Mouse (Mus musculus) embryo, embryonic 11.5 days (tissue): ENCODE data around the gene Gbp2b.
"Not testable (repeated sequence)": the region's sequence is repeated elsewhere in the genome, so short reads cannot be mapped to it uniquely, and the experiment has no call there.

Experiments used
- DNase-seq: peaks from one replicate; pipeline ENCODE4 v3.0.0-alpha.2; 2012; ENCODE audit warnings: low read depth, low spot score

Gene Gbp2b

DNA sequence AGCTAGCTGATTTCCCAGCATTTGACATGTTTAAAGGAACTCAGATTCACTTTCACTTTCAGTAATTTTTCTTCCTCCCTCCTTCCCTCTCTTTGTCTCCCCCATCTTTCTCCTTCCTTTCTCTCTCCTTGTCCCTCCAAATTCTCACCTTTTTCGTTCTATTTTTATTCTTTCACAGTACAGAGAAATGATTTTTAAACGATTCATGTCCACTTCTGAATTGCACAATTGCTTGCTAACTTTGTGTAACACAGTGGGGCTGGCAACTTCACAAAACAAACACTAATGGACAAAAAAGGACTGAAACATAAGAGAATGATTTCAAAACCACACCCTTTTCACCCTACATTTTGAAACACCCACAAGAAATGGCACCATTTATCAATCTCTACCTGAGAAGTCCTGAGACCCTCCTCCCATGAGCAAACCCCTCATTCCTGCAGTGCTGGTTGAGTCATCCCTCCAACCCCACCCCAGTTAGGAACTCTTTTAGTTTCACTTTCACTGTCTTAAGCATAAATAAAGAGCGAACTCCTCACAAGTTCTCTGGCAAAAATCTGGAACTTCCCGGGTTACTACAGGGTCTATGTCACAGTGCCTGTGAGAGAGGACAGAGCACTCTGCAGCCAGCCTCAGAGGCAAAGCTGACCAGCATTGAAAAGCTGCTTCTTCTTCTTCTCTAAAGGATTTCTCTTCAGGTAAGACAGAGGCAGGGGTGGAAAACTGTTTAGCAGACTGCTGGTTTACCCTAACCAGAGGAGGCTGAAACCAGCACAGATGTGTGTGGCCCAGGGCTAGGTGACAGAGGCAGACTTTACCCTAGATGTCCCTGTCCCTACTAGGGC, 25.7 kb downstream of the Gbp2b start, which contains the start of gene Gbp2:
TSS of gene Gbp2 (plus strand) at position 492 of the 845 bp plus-strand sequence.
- no peak for DNase-seq

DNA sequence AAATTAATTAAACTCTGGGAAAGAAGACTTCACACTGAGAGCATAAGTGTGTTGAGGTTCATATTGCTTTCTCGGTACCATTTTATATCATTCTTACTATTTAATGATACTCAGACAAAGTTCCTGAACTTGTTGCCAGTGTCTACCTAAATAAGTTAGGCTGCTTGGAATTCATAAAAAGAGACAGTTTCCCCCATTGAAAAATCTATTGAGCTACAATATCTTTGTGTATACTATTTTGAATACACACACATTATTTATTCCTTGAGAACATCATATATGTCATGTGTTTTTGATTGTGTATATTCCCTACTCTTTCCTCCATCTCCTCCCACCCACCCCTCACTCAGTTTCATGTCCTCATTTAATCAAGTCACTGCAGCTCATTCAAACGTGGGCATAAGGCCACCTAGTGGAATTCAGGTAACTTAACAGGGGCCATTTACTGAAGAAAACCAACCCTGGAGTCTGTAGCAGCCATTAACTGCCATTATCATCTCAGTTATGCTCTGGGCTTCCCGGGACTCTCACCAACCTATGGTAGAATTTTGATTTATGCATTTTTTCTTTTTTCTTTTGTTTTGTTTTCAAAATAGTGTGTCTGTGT, 26.4 kb downstream of the Gbp2b start:
- DNase-seq: no peak

DNA sequence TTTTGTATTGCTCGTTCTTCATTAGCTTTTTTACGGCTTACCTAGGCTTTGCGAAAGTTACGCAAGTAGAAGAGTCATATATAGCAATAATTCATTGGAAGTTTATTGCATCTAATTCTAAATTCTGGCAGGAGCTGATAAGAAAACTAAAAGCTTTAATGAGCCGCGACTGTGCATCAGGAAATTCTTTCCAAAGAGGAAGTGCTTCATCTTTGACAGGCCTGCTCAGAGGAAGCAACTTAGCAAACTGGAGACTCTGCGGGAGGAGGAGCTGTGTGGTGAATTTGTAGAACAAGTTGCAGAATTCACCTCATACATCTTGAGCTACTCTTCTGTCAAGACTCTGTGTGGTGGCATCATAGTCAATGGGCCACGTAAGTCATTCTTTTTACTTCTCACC, 35.7 kb downstream of the Gbp2b start:
- DNase-seq: no peak

DNA sequence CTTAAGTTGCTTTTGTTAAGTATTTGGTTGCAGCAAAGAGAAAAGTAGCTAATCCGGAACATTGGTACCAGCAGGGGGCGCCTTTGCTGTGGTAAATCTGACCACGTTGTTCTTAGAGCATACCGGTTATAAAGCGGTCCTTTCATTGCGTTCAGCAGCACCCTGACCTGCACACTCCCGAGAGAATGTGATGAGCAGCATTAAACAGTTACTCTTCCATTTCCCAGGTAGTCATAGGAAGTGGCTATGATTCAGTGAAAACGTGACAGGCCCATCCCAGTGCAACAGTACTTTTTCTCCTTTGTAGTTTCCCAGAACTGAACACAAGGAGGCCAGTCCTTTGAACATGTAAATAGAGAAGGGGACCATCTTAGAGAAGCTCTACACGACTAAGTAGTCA, 45.6 kb downstream of the Gbp2b start:
- peak; percentile 46 for DNase-seq

DNA sequence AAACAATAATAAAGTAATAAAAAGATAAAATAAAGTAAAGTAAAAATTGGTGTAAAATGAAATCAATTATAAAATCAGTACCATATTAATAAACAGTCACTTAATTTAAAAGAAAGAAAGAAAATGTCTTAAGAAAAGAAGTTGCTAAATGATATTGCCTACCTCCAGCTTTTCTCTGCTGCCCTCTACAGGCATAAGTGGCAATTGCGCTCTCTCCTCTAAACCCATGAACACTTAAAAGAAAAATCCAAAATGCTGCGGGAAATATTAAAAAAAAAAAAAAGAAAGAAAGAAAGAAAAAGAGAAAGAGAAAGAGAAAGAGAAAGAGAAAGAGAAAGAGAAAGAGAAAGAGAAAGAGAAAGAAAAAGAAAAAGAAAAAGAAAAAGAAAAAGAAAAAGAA, 51.3 kb downstream of the Gbp2b start:
- peak; percentile 55 for DNase-seq

DNA sequence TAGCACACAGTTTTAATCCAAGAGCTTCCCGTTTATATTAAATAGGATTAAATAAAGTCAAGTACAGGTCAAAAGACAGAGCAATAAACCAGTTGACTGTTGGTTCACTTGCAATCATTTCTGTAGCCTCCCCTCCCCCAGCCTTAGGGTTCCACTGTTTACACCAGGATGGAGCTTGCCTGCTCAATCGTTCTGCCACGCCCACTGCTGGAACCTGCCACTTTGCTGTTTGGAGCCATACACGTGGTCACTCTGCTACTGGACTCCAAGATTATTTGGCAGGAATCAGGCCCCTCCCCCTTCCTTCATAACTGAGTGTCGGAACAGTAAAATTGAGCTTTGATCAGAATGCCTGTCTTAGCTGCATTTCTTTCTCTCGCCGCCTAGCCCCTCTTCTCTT, 53.2 kb downstream of the Gbp2b start:
- DNase-seq: not testable (repeated sequence)

DNA sequence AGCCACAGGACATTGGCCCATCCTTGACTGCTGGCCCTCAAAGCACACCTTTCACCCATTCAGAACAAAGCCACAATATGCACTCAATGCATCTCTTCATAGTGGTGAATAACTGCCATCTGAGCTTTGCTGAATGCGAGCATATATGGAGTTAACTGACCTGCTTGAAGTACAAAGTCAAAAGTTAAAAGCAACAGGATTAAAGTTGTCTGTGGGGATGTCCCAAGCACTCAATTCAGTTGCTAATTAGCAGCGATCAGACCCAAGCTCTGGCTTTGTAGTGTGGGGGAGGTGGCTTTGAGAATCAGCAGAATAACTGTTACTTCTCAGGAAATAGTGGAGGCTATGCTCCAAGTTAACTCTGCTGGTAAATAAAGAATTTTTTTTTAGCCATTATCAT, 55.6 kb downstream of the Gbp2b start:
- no peak for DNase-seq

DNA sequence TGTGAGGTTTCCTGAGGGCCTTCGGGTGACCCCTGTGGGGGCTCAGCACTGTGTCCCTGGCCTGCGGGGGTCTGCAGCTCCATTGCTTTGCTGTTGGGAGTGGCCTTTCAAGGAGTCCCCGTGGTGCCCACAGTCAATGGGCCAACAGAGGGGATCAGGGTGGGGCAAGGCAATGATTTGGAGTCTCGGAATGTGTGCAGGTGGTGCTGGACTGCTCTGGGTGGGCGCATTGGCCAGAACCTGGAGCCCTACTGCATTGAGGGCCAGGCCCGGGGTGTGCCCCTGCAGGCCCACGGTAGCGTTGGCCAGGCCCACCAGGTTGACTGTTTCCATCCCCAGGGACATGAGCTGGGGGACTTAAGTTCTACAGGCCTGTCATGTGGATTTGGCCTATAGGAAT, 70.1 kb downstream of the Gbp2b start:
- DNase-seq: no peak
